Mouse (Mus musculus) frontal cortex, postnatal 25 days (tissue): ENCODE measurements around the gene Olfr665.
"Not testable (repeated sequence)": the region's sequence is repeated elsewhere in the genome, so short reads cannot be mapped to it uniquely, and the experiment has no call there.

Experiments
- DNase-seq, 2 experiments: peaks; one replicate each; pipeline ENCODE4 v3.0.0; 2022; ENCODE audit warnings: low spot score in 2 of 2

Olfr665 gene

GRCm38 (mm10) chr7:104877731-104878130 lies at the start of gene Olfr665:
Olfr665 (plus strand) TSS chr7:104878031.
- no peak for DNase-seq

- no peak for DNase-seq
Observed at GRCm38 (mm10) chr7:104842503-104842902, 35.3 kb upstream of the Olfr665 start, which contains the start of gene Usp17lb. Usp17lb (minus strand) TSS chr7:104842603.

- no peak for DNase-seq
Observed at GRCm38 (mm10) chr7:104843731-104844287, 34.0 kb upstream of the Olfr665 start.

GRCm38 (mm10) chr7:104851546-104851945 lies 26.3 kb upstream of the Olfr665 start:
- not testable (repeated sequence) for DNase-seq

- DNase-seq = no peak
Observed at GRCm38 (mm10) chr7:104855248-104855750, 22.5 kb upstream of the Olfr665 start.

- not testable (repeated sequence) for DNase-seq
Observed at GRCm38 (mm10) chr7:104856709-104857108, 21.1 kb upstream of the Olfr665 start, which contains the start of gene Usp17la. Usp17la (plus strand) TSS chr7:104857009.

- no peak for DNase-seq
Observed at GRCm38 (mm10) chr7:104857683-104858082, 20.1 kb upstream of the Olfr665 start.

- DNase-seq = no peak
Observed at GRCm38 (mm10) chr7:104861381-104861780, 16.4 kb upstream of the Olfr665 start.

GRCm38 (mm10) chr7:104895852-104896251 lies 18.0 kb downstream of the Olfr665 start, which contains the start of gene Olfr666:
Olfr666 (minus strand) TSS chr7:104895952.
- DNase-seq = no peak

GRCm38 (mm10) chr7:104921382-104921781 lies 43.6 kb downstream of the Olfr665 start, which contains the start of gene Olfr667:
Olfr667 (minus strand) TSS chr7:104921482.
- no peak for DNase-seq

GRCm38 (mm10) chr7:104927957-104928356 lies 50.1 kb downstream of the Olfr665 start, which contains the start of gene Olfr668:
Olfr668 (minus strand) TSS chr7:104928057.
- no peak for DNase-seq
